Mouse (Mus musculus) liver, postnatal 0 days (tissue): ENCODE measurements around the gene Stra6. TPM values are rescaled to one million over a fixed set of nuclear protein-coding genes. Genes with fewer than 3 reads are reported as not detected.

Experiments used
- ATAC-seq: fragments of 200-750 bp; cut with Nextera tagmentation; 2 replicates; pipeline ENCODE4 v1.8.0; 2017; ENCODE audit warnings: mild to moderate bottlenecking, moderate library complexity
- DNase-seq: peaks from one replicate; pipeline ENCODE4 v3.0.0-alpha.2; 2016
- H3K27ac ChIP-seq: fragments of 300-500 bp; sonication (generic); 2 replicates; pipeline ENCODE4 v1.5.1; 2014; ENCODE audit warnings: antibody characterized with exemption, moderate library complexity, mild to moderate bottlenecking, low read depth
- H3K27me3 ChIP-seq: fragments of 300-500 bp; sonication (generic); 2 replicates; pipeline ENCODE4 v1.6.1; 2014; ENCODE audit warnings: low read length, control low read depth, mixed read lengths; ENCODE audit not compliant: insufficient read depth
- H3K36me3 ChIP-seq: fragments of 300-500 bp; sonication (generic); replicated peaks from 2 replicates; pipeline ENCODE4 v1.6.1; 2014; ENCODE audit warnings: mild to moderate bottlenecking, control low read depth, low read length, moderate library complexity, mixed read lengths; ENCODE audit not compliant: insufficient read depth
- H3K4me1 ChIP-seq: fragments of 300-500 bp; sonication (generic); 2 replicates; pipeline ENCODE4 v1.6.1; 2014; ENCODE audit warnings: antibody characterized with exemption, mild to moderate bottlenecking, control low read depth; ENCODE audit not compliant: insufficient read depth
- H3K4me2 ChIP-seq: fragments of 300-500 bp; sonication (generic); 2 replicates; pipeline ENCODE4 v1.6.1; 2014; ENCODE audit warnings: low read depth, mild to moderate bottlenecking, low read length, moderate library complexity, mixed read lengths
- H3K4me3 ChIP-seq: fragments of 300-500 bp; sonication (generic); 2 replicates; pipeline ENCODE4 v1.5.1; 2014; ENCODE audit warnings: low read depth, low read length
- H3K9ac ChIP-seq: fragments of 300-500 bp; sonication (generic); replicated peaks from 2 replicates; pipeline ENCODE4 v1.6.1; 2014; ENCODE audit warnings: mild to moderate bottlenecking, moderate library complexity
- H3K9me3 ChIP-seq: fragments of 300-500 bp; sonication (generic); 2 replicates; pipeline ENCODE4 v1.6.1; 2016; ENCODE audit warnings: mild to moderate bottlenecking, control low read depth, low read length, mixed read lengths
- CTCF ChIP-seq: sonication (generic); IDR thresholded peaks from 2 replicates; pipeline ENCODE4 v1.5.1; 2016; ENCODE audit warnings: antibody characterized with exemption, low read depth
- EP300 ChIP-seq: IDR thresholded peaks from 2 replicates; pipeline ENCODE4 v1.6.1; 2016; ENCODE audit warnings: antibody characterized with exemption, low read depth, mild to moderate bottlenecking
- WGBS: fragments of 180-500 bp; shearing (Covaris S2); extraction: QIAGEN DNeasy Blood & Tissue Kit; methylation state at CpG from one replicate; pipeline ENCODE4 v1.1.7; 2014; ENCODE audit not compliant: insufficient replicate concordance; 5-methylcytosine and 5-hydroxymethylcytosine counted together
- polyA plus RNA-seq: library from polyadenylated mRNA; unstranded; fragments of >200 nt; fragmentation: Nextera tagmentation; extraction: Ambion mirVana; gene quantifications from 2 replicates; pipeline ENCODE4 v1.2.1, GENCODE M21; 2015

The Stra6 gene
- polyA plus RNA-seq, 1 experiment from 2014 or later: not detected

DNA sequence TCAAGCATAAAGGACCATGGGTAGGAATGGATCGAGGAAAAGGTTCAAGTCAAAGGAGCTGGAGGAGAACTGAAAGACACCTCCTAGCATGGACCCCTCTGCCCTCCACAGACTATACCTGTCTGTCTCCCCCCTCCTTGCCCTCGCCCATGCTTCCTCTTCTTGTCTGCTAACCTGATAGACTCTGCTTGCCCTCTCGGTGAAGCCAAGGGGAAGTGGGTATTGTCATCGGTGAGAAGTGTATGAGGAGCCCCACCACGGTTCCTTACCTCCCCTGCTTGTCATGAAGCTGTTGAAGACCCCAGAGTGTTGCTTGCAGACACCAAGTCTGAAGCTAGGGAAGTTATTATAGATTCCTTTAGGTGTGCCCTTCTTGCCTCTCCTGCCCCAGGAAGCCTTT lies 96.7 kb downstream of the Stra6 start:
- Histone ChIP-seq H3K9ac (no peak overlapping the region), H3K9me3 (no peaks in the 10 kb centered on the region), H3K27ac (no peak overlapping the region), H3K27me3 (no peaks in the 10 kb centered on the region), H3K4me1 (no peaks in the 10 kb centered on the region), H3K4me3 (no peak overlapping the region), H3K36me3 (no peaks in the 10 kb centered on the region), H3K4me2 (no peak overlapping the region)
- WGBS: 26% methylated on average over 5 of the region's 5 CpGs
- ATAC-seq: no peak
- DNase-seq: no peak
- TF ChIP-seq CTCF (no peak), EP300 (no peak)

DNA sequence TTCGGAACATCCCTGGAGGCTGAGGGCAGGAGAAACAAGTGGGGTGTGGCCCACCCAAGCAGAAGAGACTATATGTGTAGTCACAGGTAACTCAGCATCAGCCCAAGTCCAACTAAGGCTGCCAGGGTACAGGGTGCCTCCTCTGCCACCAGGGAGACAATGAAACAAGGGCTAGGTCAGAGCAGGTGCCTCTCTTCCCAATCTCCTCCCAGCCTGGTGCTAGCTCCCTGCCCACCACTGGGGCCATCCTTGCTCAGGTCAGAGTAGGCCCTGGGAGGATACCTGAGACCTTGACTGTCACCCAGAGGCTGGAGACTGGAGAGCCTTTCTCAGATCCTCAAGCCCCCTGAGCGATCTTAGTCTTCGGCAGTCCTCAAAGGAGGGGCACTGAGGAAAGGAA lies 98.6 kb downstream of the Stra6 start:
- H3K4me2 ChIP-seq: no peak overlapping the region
- TF ChIP-seq CTCF: no peak
- TF ChIP-seq EP300: no peak

DNA sequence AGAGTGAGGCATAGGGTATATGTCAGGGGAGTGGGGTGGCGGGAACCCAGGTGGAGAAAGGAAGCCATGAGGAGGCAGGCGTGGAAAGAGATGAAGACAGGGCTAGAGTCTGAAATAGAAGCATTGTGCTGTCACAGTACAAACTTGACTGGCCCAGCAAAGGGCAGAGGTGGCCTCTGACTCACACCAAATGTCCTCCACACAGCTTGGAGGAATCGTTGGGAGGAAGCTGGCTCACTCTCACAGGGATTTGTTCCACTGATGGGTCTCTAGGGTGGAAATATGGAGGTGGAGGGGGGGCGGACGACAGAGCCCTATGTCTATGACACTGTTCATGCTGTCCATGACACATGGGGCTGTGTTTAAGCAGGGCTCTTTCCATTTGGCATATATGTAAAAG lies 99.6 kb downstream of the Stra6 start:
- DNase-seq: no peak
- no peaks in the 10 kb centered on the region for H3K4me1 ChIP-seq
- no peaks in the 10 kb centered on the region for H3K36me3 ChIP-seq
- H3K9ac ChIP-seq: no peak overlapping the region
- no peak overlapping the region for H3K27ac ChIP-seq
- no peaks in the 10 kb centered on the region for H3K27me3 ChIP-seq
- H3K4me3 ChIP-seq: no peak overlapping the region
- H3K4me2 ChIP-seq: no peak overlapping the region
- 66% methylated on average over 5 of the region's 5 CpGs for WGBS
- no peak for ATAC-seq
- no peaks in the 10 kb centered on the region for H3K9me3 ChIP-seq
- no peak for TF ChIP-seq EP300
- TF ChIP-seq CTCF: no peak

More for the DNA sequence above, 98.6 kb downstream of the Stra6 start:
- 73% methylated on average over 3 of the region's 3 CpGs for WGBS
- Histone ChIP-seq H3K9ac (no peak overlapping the region), H3K4me1 (no peaks in the 10 kb centered on the region), H3K27me3 (no peaks in the 10 kb centered on the region), H3K9me3 (no peaks in the 10 kb centered on the region), H3K27ac (no peak overlapping the region), H3K4me3 (no peak overlapping the region), H3K36me3 (no peaks in the 10 kb centered on the region)
- no peak for DNase-seq
- no peak for ATAC-seq

DNA sequence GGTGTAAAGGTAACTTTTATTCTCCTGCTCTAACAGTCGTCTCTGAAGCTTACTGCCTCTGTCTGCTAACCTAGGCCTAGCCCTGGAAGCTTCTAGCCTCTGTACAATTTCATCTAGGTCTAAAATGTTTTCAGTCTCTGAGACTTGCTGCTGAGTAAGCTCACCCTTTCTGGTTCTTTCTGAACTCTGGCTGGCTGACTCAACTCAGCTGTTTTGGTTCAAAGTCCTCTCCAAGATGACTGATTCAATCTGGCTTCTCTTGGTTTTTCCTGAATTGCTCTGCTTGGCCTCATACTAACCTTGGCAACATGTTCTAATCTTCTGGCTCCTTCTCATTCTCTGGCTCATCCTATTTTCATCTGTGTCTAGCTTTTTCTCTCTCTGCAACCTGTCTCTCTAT lies 102.2 kb downstream of the Stra6 start:
- DNase-seq (no peak), ATAC-seq (no peak)
- Histone ChIP-seq H3K4me2 (no peak overlapping the region), H3K9me3 (no peaks in the 10 kb centered on the region), H3K27ac (no peak overlapping the region), H3K36me3 (no peaks in the 10 kb centered on the region), H3K4me1 (no peaks in the 10 kb centered on the region), H3K4me3 (no peak overlapping the region), H3K27me3 (no peaks in the 10 kb centered on the region), H3K9ac (no peak overlapping the region)
- 68% methylated on average over 1 of the region's 1 CpGs for WGBS
- TF ChIP-seq EP300 (no peak), CTCF (no peak)

DNA sequence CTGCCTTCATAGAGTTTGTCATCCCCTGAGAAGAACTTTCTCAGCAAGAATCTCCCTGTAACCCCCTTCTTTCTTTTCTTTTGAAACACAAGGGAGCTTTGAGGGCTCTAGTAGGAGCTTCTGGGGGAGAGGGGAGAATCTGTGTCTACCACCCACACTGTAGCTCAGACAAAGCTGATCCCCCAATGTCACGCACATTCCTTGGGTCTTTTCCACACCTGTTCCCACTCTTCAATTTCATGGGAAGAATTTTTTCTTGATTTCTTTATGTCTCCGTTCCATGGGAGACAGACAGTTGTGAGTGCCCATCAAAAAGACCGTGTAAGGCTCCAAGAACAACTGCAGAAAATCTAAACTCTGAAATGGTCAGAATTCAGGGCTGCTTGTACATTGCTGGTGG lies 105.3 kb downstream of the Stra6 start:
- DNase-seq: no peak
- no peak for ATAC-seq
- no peaks in the 10 kb centered on the region for H3K9me3 ChIP-seq
- no peak overlapping the region for H3K4me2 ChIP-seq
- H3K36me3 ChIP-seq: no peaks in the 10 kb centered on the region
- H3K9ac ChIP-seq: no peak overlapping the region
- no peaks in the 10 kb centered on the region for H3K4me1 ChIP-seq
- no peak overlapping the region for H3K27ac ChIP-seq
- no peaks in the 10 kb centered on the region for H3K27me3 ChIP-seq
- WGBS: 76% methylated on average over 3 of the region's 3 CpGs
- TF ChIP-seq CTCF (no peak), EP300 (no peak)
- H3K4me3 ChIP-seq: no peak overlapping the region

DNA sequence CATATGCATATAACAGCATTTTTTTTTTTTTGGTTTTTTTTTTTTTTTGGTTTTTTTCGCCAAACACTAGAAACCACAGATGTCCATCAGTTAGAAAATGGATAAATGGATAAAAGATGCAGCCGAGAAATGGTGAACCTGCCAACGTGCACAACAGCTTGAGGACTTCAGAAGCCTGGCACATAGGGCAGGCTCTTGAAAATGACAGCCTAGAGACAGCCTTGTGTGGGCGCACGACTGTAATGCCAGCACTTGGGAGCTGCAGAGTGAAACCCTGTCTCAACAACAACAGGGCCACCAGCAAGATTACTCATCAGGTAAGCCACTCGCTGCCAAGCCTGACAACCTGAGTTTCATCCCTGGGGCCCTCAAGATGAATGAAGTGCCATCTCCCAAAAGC lies 105.8 kb downstream of the Stra6 start:
- H3K9ac ChIP-seq: no peak overlapping the region
- WGBS: 76% methylated on average over 6 of the region's 6 CpGs

DNA sequence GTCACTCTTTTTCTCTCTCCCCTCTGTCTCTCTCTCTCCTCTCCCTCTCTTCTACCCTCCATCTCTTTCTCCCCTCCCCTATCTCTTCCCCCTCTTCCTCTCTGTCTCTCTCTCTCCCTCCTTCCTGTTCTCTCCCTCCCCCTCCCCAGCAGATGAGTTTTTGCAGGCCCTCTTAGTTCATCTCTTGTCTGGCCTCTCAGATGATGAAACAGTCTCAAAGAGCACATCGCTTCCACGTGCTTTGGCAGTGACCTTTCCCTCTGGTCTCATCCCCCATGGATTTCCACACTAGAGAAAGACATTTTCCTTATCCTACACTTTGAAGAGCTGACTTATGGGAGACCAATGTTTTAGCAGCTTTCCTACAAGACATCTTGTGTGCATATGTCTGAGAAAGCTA lies 109.3 kb downstream of the Stra6 start:
- Histone ChIP-seq H3K27ac (no peak overlapping the region), H3K9me3 (no peaks in the 10 kb centered on the region), H3K36me3 (no peaks in the 10 kb centered on the region), H3K9ac (no peak overlapping the region), H3K4me2 (no peak overlapping the region), H3K4me3 (no peak overlapping the region), H3K4me1 (no peaks in the 10 kb centered on the region), H3K27me3 (no peaks in the 10 kb centered on the region)
- TF ChIP-seq EP300 (no peak), CTCF (no peak)
- no peak for DNase-seq
- ATAC-seq: peak; percentile 50; the same call in 1 of the 2 replicates
- 55% methylated on average over 2 of the region's 2 CpGs for WGBS

More for the DNA sequence above, 105.8 kb downstream of the Stra6 start:
- TF ChIP-seq EP300 (no peak), CTCF (no peak)
- H3K4me1 ChIP-seq: no peaks in the 10 kb centered on the region
- ATAC-seq: no peak
- H3K27me3 ChIP-seq: no peaks in the 10 kb centered on the region
- H3K9me3 ChIP-seq: no peaks in the 10 kb centered on the region
- no peak overlapping the region for H3K27ac ChIP-seq
- DNase-seq: no peak
- H3K4me2 ChIP-seq: no peak overlapping the region
- no peaks in the 10 kb centered on the region for H3K36me3 ChIP-seq
- no peak overlapping the region for H3K4me3 ChIP-seq
